Mouse (Mus musculus): ENCODE results near the gene Extl2. TPM values are rescaled to one million over a fixed set of nuclear protein-coding genes. Genes with fewer than 3 reads are reported as not detected.

Extl2 gene
- polyA plus RNA-seq (2012; ENCODE audit: low replicate concordance): 0.73 and 15.3 TPM in 2 replicates

DNA sequence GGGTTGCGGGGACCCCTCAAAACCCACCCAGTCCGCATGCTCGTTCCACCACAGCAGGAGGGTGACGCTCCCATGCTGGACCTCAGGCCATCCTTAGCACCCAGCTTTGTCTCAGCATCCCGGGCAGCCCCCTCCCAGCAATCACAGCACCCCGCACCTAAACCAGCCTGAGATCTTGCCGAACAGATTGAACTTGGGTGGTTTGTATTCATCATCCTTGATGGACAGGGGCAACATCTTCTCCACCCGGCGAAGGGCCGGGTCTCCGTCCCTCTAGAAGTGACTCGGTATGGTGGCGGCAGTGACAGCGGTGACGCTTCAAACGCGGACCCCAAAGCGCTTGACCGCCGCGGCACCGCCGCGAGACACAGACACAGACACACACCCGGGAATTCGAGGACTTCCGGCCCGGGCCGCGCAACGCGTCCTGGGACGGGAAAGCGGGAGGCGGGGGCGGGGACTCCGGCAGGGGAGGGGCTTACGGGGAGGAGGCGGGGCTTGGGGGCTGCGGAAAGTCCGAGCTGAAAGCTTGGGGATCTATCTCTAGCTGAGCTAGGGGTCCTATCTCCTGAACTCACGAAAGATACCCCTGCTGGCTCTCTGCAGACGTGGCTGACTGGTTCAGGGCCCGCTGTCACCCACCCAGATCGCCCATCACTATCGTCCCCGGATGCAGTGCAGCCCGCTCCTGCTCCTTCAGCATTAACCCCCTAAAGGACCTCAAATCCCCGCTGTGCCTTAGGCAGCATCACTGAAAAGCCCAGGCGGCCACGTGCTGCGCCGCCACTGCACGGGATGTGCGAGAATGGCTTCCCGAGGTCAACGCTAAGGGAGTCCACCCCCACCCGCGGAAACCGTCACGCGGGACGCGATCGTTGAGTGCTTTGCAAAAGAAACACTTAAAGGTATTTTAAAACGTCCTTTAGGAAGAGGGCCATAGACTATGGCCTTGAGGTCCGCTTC lies at the start of gene Extl2, which contains the start of gene Slc30a7:
TSS of gene Extl2 (plus strand) at position 485 of the 963 bp plus-strand sequence.
TSS of gene Slc30a7 (minus strand) at position 429 of the 963 bp plus-strand sequence.

Other genes starting within 250 kb of the Extl2 start
- 0.69 and 0.93 TPM in 2 replicates for gene Dph5, start 119.6 kb upstream of the Extl2 start, polyA plus RNA-seq (2012; ENCODE audit: low replicate concordance)
- gene Slc30a7, start 56 bp upstream of the Extl2 start, polyA plus RNA-seq (2012; ENCODE audit: low replicate concordance): 0.29 and 2.7 TPM in 2 replicates
- 2.1 and 3.1 TPM in 2 replicates for gene Vcam1, start 122.2 kb downstream of the Extl2 start, polyA plus RNA-seq (2012; ENCODE audit: low replicate concordance)
- 0.07 and 0.25 TPM in 2 replicates for gene Gpr88, start 246.0 kb downstream of the Extl2 start, polyA plus RNA-seq (2012; ENCODE audit: low replicate concordance)

Measured in leukemia stem cell, adult 10-12 weeks (primary cell).